ENCODE assay signal across 10 mouse cellular contexts in genomic region chr11:29638861-29639260, GRCm38 (mm10). TPM values are rescaled to one million over a fixed set of nuclear protein-coding genes. Genes with fewer than 3 reads are reported as not detected.
DNase-seq lines count a peak whose midpoint lies in the region; ATAC-seq lines count a peak whose summit lies in the region.
"Had no signal": no experiment of that assay in that cellular context is flagged by ENCODE, and none has a peak within 500 bp of the region (broad histone marks: within the 10 kb centered on the region; RNA-seq: fewer than 3 reads in every experiment).

No protein-coding gene starts in this region.

- no peaks in the 10 kb centered on the region for H3K27me3 ChIP-seq in forebrain, embryonic 14.5 days (replicated peaks; ENCODE audit: control insufficient read depth, insufficient read depth, low read length)
- H3K27me3 ChIP-seq in forebrain, embryonic 13.5 days, result no peaks in the 10 kb centered on the region
- H3K27me3 ChIP-seq in embryonic facial prominence, embryonic 15.5 days, result no peaks in the 10 kb centered on the region

- no peak overlapping the region for H3K27ac ChIP-seq in forebrain, embryonic 14.5 days (ENCODE audit: low read depth, low read length)
- H3K27ac ChIP-seq in forebrain, embryonic 13.5 days, result no peak overlapping the region
- H3K27ac ChIP-seq in embryonic facial prominence, embryonic 15.5 days (replicated peaks), result peak overlapping the region; percentile 39
- H3K27ac ChIP-seq: hindbrain, postnatal 0 days had no signal

- no peak overlapping the region for H3K9ac ChIP-seq in forebrain, embryonic 14.5 days (ENCODE audit: low read length)
- H3K9ac ChIP-seq in forebrain, embryonic 13.5 days, result no peak overlapping the region
- H3K9ac ChIP-seq in embryonic facial prominence, embryonic 15.5 days, result no peak overlapping the region

- no peak overlapping the region for H3K4me2 ChIP-seq in forebrain, embryonic 14.5 days (ENCODE audit: low read length)
- H3K4me2 ChIP-seq in forebrain, embryonic 13.5 days, result no peak overlapping the region
- no peak overlapping the region for H3K4me2 ChIP-seq in embryonic facial prominence, embryonic 15.5 days (replicated peaks)

- no peak for ATAC-seq in forebrain, embryonic 14.5 days
- no peak for ATAC-seq in forebrain, embryonic 13.5 days
- no peak for ATAC-seq in embryonic facial prominence, embryonic 15.5 days (ENCODE audit: insufficient number of reproducible peaks, low FRiP score, low TSS enrichment, low read depth)
- ATAC-seq in hematopoietic stem cell, adult 5-6 weeks (replicated peaks in 1 of 2; ENCODE audit: insufficient read depth in 1 of 2, low FRiP score in 2 of 2, low TSS enrichment in 1 of 2, low read depth in 1 of 2, poor library complexity in 2 of 2, severe bottlenecking in 2 of 2), result peak; percentile 88

- H3K36me3 ChIP-seq in forebrain, embryonic 14.5 days (ENCODE audit: control insufficient read depth, insufficient read depth, low read length), result no peaks in the 10 kb centered on the region
- H3K36me3 ChIP-seq in forebrain, embryonic 13.5 days (ENCODE audit: poor library complexity, severe bottlenecking), result no peaks in the 10 kb centered on the region
- H3K36me3 ChIP-seq in embryonic facial prominence, embryonic 15.5 days, result no peaks in the 10 kb centered on the region

- H3K4me3 ChIP-seq in forebrain, embryonic 14.5 days (ENCODE audit: low read depth, low read length), result no peak overlapping the region
- H3K4me3 ChIP-seq in forebrain, embryonic 13.5 days, result no peak overlapping the region
- no peak overlapping the region for H3K4me3 ChIP-seq in embryonic facial prominence, embryonic 15.5 days (replicated peaks)

- no peaks in the 10 kb centered on the region for H3K4me1 ChIP-seq in forebrain, embryonic 14.5 days (ENCODE audit: control insufficient read depth, insufficient read depth, low read length)
- peaks cover 10% of the 10 kb centered on the region; the same call in 1 of the 2 replicates for H3K4me1 ChIP-seq in forebrain, embryonic 13.5 days
- H3K4me1 ChIP-seq in embryonic facial prominence, embryonic 15.5 days, result peaks cover 26% of the 10 kb centered on the region

- WGBS in forebrain, embryonic 14.5 days, result 35% methylated on average over 2 of the region's 2 CpGs
- WGBS in forebrain, embryonic 13.5 days, result 29% methylated on average over 2 of the region's 2 CpGs
- 13% methylated on average over 2 of the region's 2 CpGs for WGBS in embryonic facial prominence, embryonic 15.5 days

- peak; percentile 4 for DNase-seq in forebrain, embryonic 14.5 days (ENCODE audit: low spot score)
- peak; percentile 50 for DNase-seq in 3T3-L1 (ENCODE audit: low read depth, low spot score)
- no peak for DNase-seq in left cerebral cortex, adult 9 months (ENCODE audit: low spot score in 2 of 2)
- no peak for DNase-seq in thymus, postnatal 36 days
- no peak for DNase-seq in thymus, postnatal 14 days
- DNase-seq: thymus, postnatal 25 days had no signal

- H3K9me3 ChIP-seq in forebrain, embryonic 14.5 days (replicated peaks; ENCODE audit: control insufficient read depth, low read length), result no peaks in the 10 kb centered on the region
- H3K9me3 ChIP-seq in forebrain, embryonic 13.5 days (replicated peaks), result no peaks in the 10 kb centered on the region
- H3K9me3 ChIP-seq in embryonic facial prominence, embryonic 15.5 days (replicated peaks), result no peaks in the 10 kb centered on the region

RNA-seq across cellular contexts. Expression of gene Rtn4, which starts 53.9 kb away (rescaled TPM):
- 97.5 and 133 TPM in 2 replicates for polyA plus RNA-seq in forebrain, embryonic 14.5 days (2014; fragmentation: Nextera tagmentation; extraction: Ambion mirVana)
- 102 TPM in 2 replicates for polyA plus RNA-seq in forebrain, embryonic 13.5 days (2015; fragmentation: Nextera tagmentation; extraction: Ambion mirVana)
- 82.4 and 94.4 TPM in 2 replicates for polyA plus RNA-seq in embryonic facial prominence, embryonic 15.5 days (2015; fragmentation: Nextera tagmentation; extraction: Ambion mirVana)
- total RNA-seq in hematopoietic stem cell, adult 5-6 weeks (2017), result 126 and 139 TPM in 2 replicates

Comparison
In these comparisons a context has a peak if more than half of its experiments do, and no peak if none do; other contexts are left out.
1. ATAC-seq: peak in hematopoietic stem cell, adult 5-6 weeks (2 of 2); none in forebrain, embryonic 14.5 days (single experiment), forebrain, embryonic 13.5 days (single experiment) and embryonic facial prominence, embryonic 15.5 days (single experiment).
2. DNase-seq: peak in forebrain, embryonic 14.5 days (single experiment) and 3T3-L1 (single experiment); none in left cerebral cortex, adult 9 months (0 of 2), thymus, postnatal 36 days (0 of 2) and thymus, postnatal 14 days (single experiment).